21 mouse cellular contexts compared by ENCODE assay signal in the genomic region with DNA sequence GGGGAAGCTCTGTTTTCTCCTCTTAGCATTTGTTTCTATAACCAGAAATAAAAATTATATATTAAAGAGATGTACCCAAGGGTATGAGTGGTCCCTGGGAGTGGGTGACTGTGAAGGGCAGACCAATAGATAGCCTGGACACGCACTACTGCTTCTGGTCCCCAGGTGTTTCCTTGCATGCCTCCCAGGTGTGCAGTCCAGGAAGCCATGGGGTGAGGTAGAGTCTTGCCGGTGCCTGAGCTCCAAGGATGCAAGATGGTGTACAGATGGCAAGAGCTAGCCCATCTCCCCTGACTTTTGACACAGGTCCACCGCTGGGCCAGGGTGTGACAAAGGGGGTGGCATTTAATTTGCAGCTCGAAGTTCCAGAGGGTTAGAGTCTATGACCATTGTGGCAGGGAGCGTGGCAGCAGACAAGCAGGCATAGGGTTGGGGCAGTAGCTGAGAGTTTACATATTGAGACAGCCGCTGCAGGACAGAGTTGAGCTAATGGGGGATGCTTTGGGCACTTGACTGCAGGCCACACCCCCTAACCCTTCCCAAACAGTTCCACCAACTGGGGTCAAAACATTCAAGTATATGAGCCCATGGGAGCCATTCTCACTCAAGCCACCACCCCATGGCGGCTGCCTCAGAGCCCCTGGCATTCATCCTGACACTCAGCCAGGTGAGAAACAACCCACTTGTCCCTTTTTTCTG. TPM values are rescaled to one million over a fixed set of nuclear protein-coding genes. Genes with fewer than 3 reads are reported as not detected.
DNase-seq lines count a peak whose midpoint lies in the region; ATAC-seq and TF ChIP-seq lines count a peak whose summit lies in the region.
"Had no signal": no experiment of that assay in that cellular context is flagged by ENCODE, and none has a peak within 500 bp of the region (broad histone marks: within the 10 kb centered on the region; RNA-seq: fewer than 3 reads in every experiment).

No protein-coding gene starts in this region.

- WGBS in stomach, postnatal 0 days, result 95% methylated on average over 7 of the region's 7 CpGs

- no peaks in the 10 kb centered on the region; the same call in 1 of the 2 replicates for H3K4me1 ChIP-seq in stomach, postnatal 0 days (replicated peaks; ENCODE audit: control insufficient read depth, insufficient read depth)

- H3K27me3 ChIP-seq in stomach, postnatal 0 days (ENCODE audit: control insufficient read depth, insufficient read depth, low read length), result no peaks in the 10 kb centered on the region
- H3K27me3 ChIP-seq: CH12.LX; embryonic facial prominence, embryonic 12.5 days; forebrain, embryonic 13.5 days; forebrain, embryonic 15.5 days; Patski had no signal

- peak; percentile 62 for DNase-seq in cerebellum, adult 9-11 months
- DNase-seq in cerebellum, adult 18-20 months, result no peak
- peak; percentile 18 for DNase-seq in layer of hippocampus, adult 9-11 months
- DNase-seq in layer of hippocampus, adult 8-10 months (ENCODE audit: low spot score in 2 of 2), result no peak
- DNase-seq in stomach, postnatal 0 days (ENCODE audit: low spot score), result no peak
- DNase-seq: adrenal gland, adult 8-10 months; adrenal gland, postnatal 14 days; adrenal gland, postnatal 36 days; B cell, adult 2 months; cerebellum, adult 2 months; cerebellum, adult 9-10 months; cerebellum, postnatal 25 days; forebrain, postnatal 0 days had no signal

- no peak overlapping the region for H3K9ac ChIP-seq in stomach, postnatal 0 days (ENCODE audit: low read length)
- H3K9ac ChIP-seq: embryonic facial prominence, embryonic 12.5 days; forebrain, embryonic 13.5 days; forebrain, embryonic 15.5 days; forebrain, postnatal 0 days had no signal

- peaks cover 10% of the 10 kb centered on the region; the same call in 1 of the 2 replicates for H3K36me3 ChIP-seq in stomach, postnatal 0 days (ENCODE audit: control insufficient read depth, insufficient read depth, low read length)

- ATAC-seq in stomach, postnatal 0 days (ENCODE audit: low FRiP score, low TSS enrichment), result no peak
- ATAC-seq: activated CD4-positive, CD25-positive, alpha-beta regulatory T cell, adult 4 months; CD4-positive, CD25-positive, alpha-beta regulatory T cell, adult 4 months; forebrain, embryonic 13.5 days; forebrain, embryonic 15.5 days; forebrain, postnatal 0 days; Patski had no signal

- no peak overlapping the region for H3K4me3 ChIP-seq in stomach, postnatal 0 days (ENCODE audit: low read depth, low read length)
- H3K4me3 ChIP-seq: embryonic facial prominence, embryonic 12.5 days; forebrain, embryonic 13.5 days; forebrain, embryonic 15.5 days had no signal

- H3K4me2 ChIP-seq in stomach, postnatal 0 days (replicated peaks; ENCODE audit: low read depth), result no peak overlapping the region
- H3K4me2 ChIP-seq: embryonic facial prominence, embryonic 12.5 days; forebrain, embryonic 13.5 days; forebrain, embryonic 15.5 days had no signal

- H3K9me3 ChIP-seq in stomach, postnatal 0 days (ENCODE audit: control insufficient read depth, low read length), result no peaks in the 10 kb centered on the region
- H3K9me3 ChIP-seq: embryonic facial prominence, embryonic 10.5 days; embryonic facial prominence, embryonic 12.5 days; forebrain, embryonic 13.5 days; forebrain, embryonic 15.5 days had no signal

- TF ChIP-seq EP300 in stomach, postnatal 0 days (optimal IDR thresholded peaks at IDR 0.05), result no peak

- TF ChIP-seq CTCF in stomach, postnatal 0 days (IDR thresholded peaks at IDR 0.05; ENCODE audit: low read depth), result no peak

- H3K27ac ChIP-seq in stomach, postnatal 0 days (replicated peaks), result no peak overlapping the region
- H3K27ac ChIP-seq: embryonic facial prominence, embryonic 10.5 days had no signal

RNA-seq across cellular contexts. Expression of a gene that starts 1.7 kb away (rescaled TPM):
- total RNA-seq in layer of hippocampus, adult 8-10 months (2022), result 10 to 100 TPM; 22.8 to 30.2 (median 26.2) TPM
- 4.2 and 5.0 TPM in 2 replicates for polyA plus RNA-seq in stomach, postnatal 0 days (2015; fragmentation: Nextera tagmentation; extraction: Ambion mirVana)

Comparison
In these comparisons a context has a peak if more than half of its experiments do, and no peak if none do; other contexts are left out.
1. DNase-seq: peak in cerebellum, adult 9-11 months (single experiment) and layer of hippocampus, adult 9-11 months (single experiment); none in cerebellum, adult 18-20 months (0 of 2), layer of hippocampus, adult 8-10 months (0 of 2) and stomach, postnatal 0 days (single experiment).